Mouse (Mus musculus) adrenal gland, adult 8-10 months (tissue): ENCODE data around the gene Tctex1d1. TPM values are rescaled to one million over a fixed set of nuclear protein-coding genes. Genes with fewer than 3 reads are reported as not detected.

Experiments
- total RNA-seq, 4 experiments: library from RNA; stranded (reverse); gene quantifications; 2 replicates each; pipeline ENCODE4 v1.2.4; 2022

Tctex1d1 gene
- total RNA-seq, 4 experiments from 2014 or later = not detected

Other genes starting within 250 kb of the Tctex1d1 start
- 10 to 100 TPM in 2 of 4 experiments, 1 to 10 TPM in 2; 6.6 to 15.5 (median 10.4) TPM for gene Sgip1, start 237.3 kb upstream of the Tctex1d1 start, total RNA-seq
- gene Insl5, start 48.2 kb downstream of the Tctex1d1 start, total RNA-seq = not detected
- gene Mier1, start 135.8 kb downstream of the Tctex1d1 start, total RNA-seq = 10 to 100 TPM; 63.1 to 86.2 (median 68.2) TPM
- gene Wdr78, start 135.9 kb downstream of the Tctex1d1 start, total RNA-seq = 1 to 10 TPM; 6.2 to 8.7 (median 7.8) TPM
- gene Slc35d1, start 236.6 kb downstream of the Tctex1d1 start, total RNA-seq = 10 to 100 TPM; 16.6 to 25.4 (median 20.8) TPM